Mouse (Mus musculus): ENCODE results near the gene Bicc1. TPM values are rescaled to one million over a fixed set of nuclear protein-coding genes. Genes with fewer than 3 reads are reported as not detected.

Bicc1 gene
- polyA plus RNA-seq, 1 experiment from 2014 or later: 4.5 TPM

- H3K27me3 ChIP-seq (ENCODE audit: low read depth, poor library complexity, severe bottlenecking): no peaks in the 10 kb centered on the region
- no peak for DNase-seq (ENCODE audit: low spot score)
- no peaks in the 10 kb centered on the region for H3K36me3 ChIP-seq
- H3K9me3 ChIP-seq (replicated peaks): no peaks in the 10 kb centered on the region
- WGBS: 88% methylated on average over 2 of the region's 2 CpGs
- H3K4me1 ChIP-seq: peaks cover 13% of the 10 kb centered on the region
- H3K27ac ChIP-seq: no peak overlapping the region
- no peak overlapping the region for H3K4me3 ChIP-seq
These were observed 9.0 kb downstream of the Bicc1 start for GRCm38 (mm10) chr10:71150486-71150885.

- 94% methylated on average over 5 of the region's 5 CpGs for WGBS
- H3K4me3 ChIP-seq: no peak overlapping the region
- no peak for DNase-seq (ENCODE audit: low spot score)
- no peak overlapping the region for H3K27ac ChIP-seq
- no peaks in the 10 kb centered on the region for H3K36me3 ChIP-seq
- no peaks in the 10 kb centered on the region for H3K27me3 ChIP-seq (ENCODE audit: low read depth, poor library complexity, severe bottlenecking)
- H3K9me3 ChIP-seq (replicated peaks): no peaks in the 10 kb centered on the region
- peaks cover 13% of the 10 kb centered on the region for H3K4me1 ChIP-seq
These were observed 10.4 kb downstream of the Bicc1 start for GRCm38 (mm10) chr10:71148951-71149603.

- WGBS: 88% methylated on average over 9 of the region's 9 CpGs
These were observed 11.3 kb downstream of the Bicc1 start for GRCm38 (mm10) chr10:71148226-71148625.

GRCm38 (mm10) chr10:71146681-71147615 lies 12.6 kb downstream of the Bicc1 start:
- Histone ChIP-seq H3K27ac (no peak overlapping the region), H3K27me3 (ENCODE audit: low read depth, poor library complexity, severe bottlenecking) (no peaks in the 10 kb centered on the region), H3K4me1 (peaks cover 13% of the 10 kb centered on the region), H3K4me3 (no peak overlapping the region), H3K36me3 (no peaks in the 10 kb centered on the region), H3K9me3 (replicated peaks) (no peaks in the 10 kb centered on the region)
- no peak for DNase-seq (ENCODE audit: low spot score)
- 91% methylated on average over 15 of the region's 15 CpGs for WGBS

More at GRCm38 (mm10) chr10:71148226-71148625, 11.3 kb downstream of the Bicc1 start:
- H3K9me3 ChIP-seq (replicated peaks): no peaks in the 10 kb centered on the region
- DNase-seq (ENCODE audit: low spot score): no peak
- H3K4me1 ChIP-seq: peaks cover 13% of the 10 kb centered on the region
- no peaks in the 10 kb centered on the region for H3K36me3 ChIP-seq
- no peaks in the 10 kb centered on the region for H3K27me3 ChIP-seq (ENCODE audit: low read depth, poor library complexity, severe bottlenecking)
- no peak overlapping the region for H3K27ac ChIP-seq
- no peak overlapping the region for H3K4me3 ChIP-seq

- Histone ChIP-seq H3K36me3 (no peaks in the 10 kb centered on the region), H3K4me3 (no peak overlapping the region), H3K9me3 (replicated peaks) (no peaks in the 10 kb centered on the region), H3K27me3 (ENCODE audit: low read depth, poor library complexity, severe bottlenecking) (no peaks in the 10 kb centered on the region), H3K27ac (no peak overlapping the region), H3K4me1 (peaks cover 13% of the 10 kb centered on the region)
- WGBS: 76% methylated on average over 11 of the region's 11 CpGs
- DNase-seq (ENCODE audit: low spot score): no peak
These were observed 13.7 kb downstream of the Bicc1 start for GRCm38 (mm10) chr10:71145801-71146200.

- Histone ChIP-seq H3K9me3 (replicated peaks) (no peaks in the 10 kb centered on the region), H3K4me1 (peaks cover 13% of the 10 kb centered on the region), H3K4me3 (no peak overlapping the region), H3K27me3 (ENCODE audit: low read depth, poor library complexity, severe bottlenecking) (no peaks in the 10 kb centered on the region), H3K36me3 (no peaks in the 10 kb centered on the region), H3K27ac (no peak overlapping the region)
- DNase-seq (ENCODE audit: low spot score): no peak
- 92% methylated on average over 4 of the region's 4 CpGs for WGBS
These were observed 15.3 kb downstream of the Bicc1 start for GRCm38 (mm10) chr10:71144191-71144590.

GRCm38 (mm10) chr10:71142568-71142967 lies 16.9 kb downstream of the Bicc1 start:
- WGBS: 94% methylated on average over 2 of the region's 2 CpGs
- Histone ChIP-seq H3K27ac (no peak overlapping the region), H3K36me3 (no peaks in the 10 kb centered on the region), H3K4me3 (no peak overlapping the region), H3K9me3 (replicated peaks) (no peaks in the 10 kb centered on the region), H3K27me3 (ENCODE audit: low read depth, poor library complexity, severe bottlenecking) (no peaks in the 10 kb centered on the region), H3K4me1 (peaks cover 22% of the 10 kb centered on the region)
- no peak for DNase-seq (ENCODE audit: low spot score)

- H3K27me3 ChIP-seq (ENCODE audit: low read depth, poor library complexity, severe bottlenecking): no peaks in the 10 kb centered on the region
- H3K27ac ChIP-seq: no peak overlapping the region
- peaks cover 17% of the 10 kb centered on the region for H3K4me1 ChIP-seq
- no peak for DNase-seq (ENCODE audit: low spot score)
- no peak overlapping the region for H3K4me3 ChIP-seq
- H3K9me3 ChIP-seq (replicated peaks): no peaks in the 10 kb centered on the region
- no peaks in the 10 kb centered on the region for H3K36me3 ChIP-seq
- 93% methylated on average over 6 of the region's 6 CpGs for WGBS
These were observed 19.1 kb downstream of the Bicc1 start for GRCm38 (mm10) chr10:71140281-71140845.

- Histone ChIP-seq H3K36me3 (no peaks in the 10 kb centered on the region), H3K27me3 (ENCODE audit: low read depth, poor library complexity, severe bottlenecking) (no peaks in the 10 kb centered on the region), H3K9me3 (replicated peaks) (no peaks in the 10 kb centered on the region), H3K4me3 (no peak overlapping the region), H3K4me1 (peaks cover 17% of the 10 kb centered on the region), H3K27ac (no peak overlapping the region)
- WGBS: 98% methylated on average over 2 of the region's 2 CpGs
- no peak for DNase-seq (ENCODE audit: low spot score)
These were observed 20.7 kb downstream of the Bicc1 start for GRCm38 (mm10) chr10:71138852-71139197.

GRCm38 (mm10) chr10:71138132-71138851 lies 21.2 kb downstream of the Bicc1 start:
- WGBS: 70% methylated on average over 11 of the region's 14 CpGs
- no peaks in the 10 kb centered on the region for H3K27me3 ChIP-seq (ENCODE audit: low read depth, poor library complexity, severe bottlenecking)
- no peaks in the 10 kb centered on the region for H3K36me3 ChIP-seq
- H3K4me3 ChIP-seq: no peak overlapping the region
- H3K9me3 ChIP-seq (replicated peaks): no peaks in the 10 kb centered on the region
- H3K4me1 ChIP-seq: peaks cover 17% of the 10 kb centered on the region
- no peak for DNase-seq (ENCODE audit: low spot score)
- no peak overlapping the region; the same call in 1 of the 2 replicates for H3K27ac ChIP-seq

- no peak for DNase-seq (ENCODE audit: low spot score)
- no peaks in the 10 kb centered on the region for H3K27me3 ChIP-seq (ENCODE audit: low read depth, poor library complexity, severe bottlenecking)
- H3K9me3 ChIP-seq (replicated peaks): no peaks in the 10 kb centered on the region
- peaks cover 17% of the 10 kb centered on the region for H3K4me1 ChIP-seq
- H3K27ac ChIP-seq: no peak overlapping the region
- no peaks in the 10 kb centered on the region for H3K36me3 ChIP-seq
- 99% methylated on average over 9 of the region's 9 CpGs for WGBS
- no peak overlapping the region for H3K4me3 ChIP-seq
These were observed 21.9 kb downstream of the Bicc1 start for GRCm38 (mm10) chr10:71137606-71138005.

- DNase-seq (ENCODE audit: low spot score): no peak
- Histone ChIP-seq H3K4me3 (no peak overlapping the region), H3K9me3 (replicated peaks) (no peaks in the 10 kb centered on the region), H3K36me3 (no peaks in the 10 kb centered on the region), H3K27ac (no peak overlapping the region), H3K27me3 (ENCODE audit: low read depth, poor library complexity, severe bottlenecking) (no peaks in the 10 kb centered on the region), H3K4me1 (peaks cover 20% of the 10 kb centered on the region)
- 70% methylated on average over 9 of the region's 9 CpGs for WGBS
These were observed 28.2 kb downstream of the Bicc1 start for GRCm38 (mm10) chr10:71131333-71131732.

Data from limb, embryonic 10.5 days (tissue).